Mouse (Mus musculus) megakaryocyte, embryonic 14.5 days (primary cell): Measurements from ENCODE around the gene Mylk2. TPM values are rescaled to one million over a fixed set of nuclear protein-coding genes. Genes with fewer than 3 reads are reported as not detected.
A peak's percentile ranks its signal among the peaks of the same experiment; 100 is the strongest.

Source experiments
- H3K27me3 ChIP-seq: replicated peaks from 2 replicates; pipeline ENCODE3; 2012; ENCODE audit warnings: inconsistent platforms
- H3K36me3 ChIP-seq: replicated peaks from 2 replicates; pipeline ENCODE3; 2012; ENCODE audit warnings: low read length, inconsistent platforms, mixed read lengths
- H3K4me1 ChIP-seq: 2 replicates; pipeline ENCODE4 v1.6.1; 2012; ENCODE audit warnings: inconsistent platforms
- H3K4me3 ChIP-seq: replicated peaks from 2 replicates; pipeline ENCODE3; 2012; ENCODE audit warnings: moderate library complexity, mild to moderate bottlenecking, inconsistent platforms
- H3K9me3 ChIP-seq: 2 replicates; pipeline ENCODE4 v1.6.1; 2012; ENCODE audit warnings: inconsistent platforms
- FLI1 ChIP-seq: IDR thresholded peaks from 2 replicates; pipeline ENCODE4 v1.6.1; 2012; ENCODE audit warnings: low read length, inconsistent platforms, mixed read lengths
- GATA1 ChIP-seq: IDR thresholded peaks from 3 replicates; pipeline ENCODE4 v1.6.1; 2012; ENCODE audit warnings: mixed read lengths, low read length, inconsistent platforms, borderline replicate concordance
- polyA plus RNA-seq: library from polyadenylated mRNA; stranded (reverse); fragments of >175 nt; gene quantifications from 2 replicates; pipeline ENCODE4 v1.2.3, GENCODE M21; 2012; ENCODE audit warnings: low replicate concordance; ENCODE audit not compliant: insufficient read depth

The Mylk2 gene
- polyA plus RNA-seq, 1 experiment = 0.15 TPM

- no peaks in the 10 kb centered on the region for H3K9me3 ChIP-seq
- H3K36me3 ChIP-seq = no peaks in the 10 kb centered on the region
- peaks cover 23% of the 10 kb centered on the region for H3K27me3 ChIP-seq
- no peak overlapping the region for H3K4me3 ChIP-seq
- no peak for TF ChIP-seq GATA1
- TF ChIP-seq FLI1 = no peak
- peaks cover 84% of the 10 kb centered on the region for H3K4me1 ChIP-seq
These were observed 13.4 kb downstream of the Mylk2 start for GRCm38 (mm10) chr2:152924543-152924942.

- TF ChIP-seq FLI1 (peak; percentile 50; the same call in 1 of the 2 replicates), GATA1 (no peak)
- H3K4me1 ChIP-seq = peaks cover 86% of the 10 kb centered on the region
- no peaks in the 10 kb centered on the region for H3K9me3 ChIP-seq
These were observed 14.2 kb downstream of the Mylk2 start for GRCm38 (mm10) chr2:152925189-152925872.

GRCm38 (mm10) chr2:152926896-152927295, 15.7 kb downstream of the Mylk2 start:
- Histone ChIP-seq H3K9me3 (no peaks in the 10 kb centered on the region), H3K27me3 (peaks cover 13% of the 10 kb centered on the region), H3K36me3 (no peaks in the 10 kb centered on the region), H3K4me3 (peak overlapping the region; percentile 82), H3K4me1 (peaks cover 99% of the 10 kb centered on the region)
- TF ChIP-seq FLI1 = no peak

More at GRCm38 (mm10) chr2:152925189-152925872, 14.2 kb downstream of the Mylk2 start:
- no peaks in the 10 kb centered on the region for H3K36me3 ChIP-seq
- peak overlapping the region; percentile 64 for H3K4me3 ChIP-seq
- peaks cover 19% of the 10 kb centered on the region for H3K27me3 ChIP-seq

- Histone ChIP-seq H3K4me1 (peaks cover 99% of the 10 kb centered on the region), H3K4me3 (peak overlapping the region; percentile 82)
- no peak for TF ChIP-seq GATA1
- no peak for TF ChIP-seq FLI1
These were observed 16.2 kb downstream of the Mylk2 start for GRCm38 (mm10) chr2:152927371-152927770.

GRCm38 (mm10) chr2:152928219-152928987, 17.3 kb downstream of the Mylk2 start:
- Histone ChIP-seq H3K27me3 (peaks cover 10% of the 10 kb centered on the region), H3K4me1 (peaks cover 99% of the 10 kb centered on the region)

More at GRCm38 (mm10) chr2:152927371-152927770, 16.2 kb downstream of the Mylk2 start:
- Histone ChIP-seq H3K27me3 (peaks cover 10% of the 10 kb centered on the region), H3K36me3 (no peaks in the 10 kb centered on the region), H3K9me3 (no peaks in the 10 kb centered on the region)

GRCm38 (mm10) chr2:152928988-152929370, 17.8 kb downstream of the Mylk2 start:
- no peak overlapping the region for H3K4me3 ChIP-seq
- H3K36me3 ChIP-seq = no peaks in the 10 kb centered on the region
- H3K27me3 ChIP-seq = peaks cover 6% of the 10 kb centered on the region
- TF ChIP-seq FLI1 (no peak), GATA1 (no peak)
- peaks cover 99% of the 10 kb centered on the region for H3K4me1 ChIP-seq
- H3K9me3 ChIP-seq = no peaks in the 10 kb centered on the region

More at GRCm38 (mm10) chr2:152928219-152928987, 17.3 kb downstream of the Mylk2 start:
- H3K36me3 ChIP-seq = no peaks in the 10 kb centered on the region
- H3K4me3 ChIP-seq = peak overlapping the region; percentile 40
- H3K9me3 ChIP-seq = no peaks in the 10 kb centered on the region
- TF ChIP-seq GATA1 (no peak), FLI1 (no peak)

GRCm38 (mm10) chr2:152930276-152930675, 19.1 kb downstream of the Mylk2 start:
- Histone ChIP-seq H3K4me3 (no peak overlapping the region), H3K4me1 (peaks cover 96% of the 10 kb centered on the region), H3K9me3 (no peaks in the 10 kb centered on the region), H3K36me3 (no peaks in the 10 kb centered on the region), H3K27me3 (peaks cover 8% of the 10 kb centered on the region)
- no peak for TF ChIP-seq FLI1
- no peak for TF ChIP-seq GATA1

- H3K36me3 ChIP-seq = no peaks in the 10 kb centered on the region
- peak overlapping the region; percentile 15 for H3K4me3 ChIP-seq
- H3K27me3 ChIP-seq = peaks cover 21% of the 10 kb centered on the region
- peaks cover 94% of the 10 kb centered on the region for H3K4me1 ChIP-seq
- TF ChIP-seq GATA1 (no peak), FLI1 (no peak)
- H3K9me3 ChIP-seq = no peaks in the 10 kb centered on the region
These were observed 20.5 kb downstream of the Mylk2 start for GRCm38 (mm10) chr2:152931456-152932160.

GRCm38 (mm10) chr2:152933048-152933447, 21.9 kb downstream of the Mylk2 start, which contains the start of gene Foxs1:
Gene Foxs1 (minus strand): TSS chr2:152933208.
- Histone ChIP-seq H3K4me3 (peak within 1 kb of the TSS; percentile 26), H3K27me3 (peaks cover 25% of the 10 kb centered on the region), H3K9me3 (no peaks in the 10 kb centered on the region), H3K4me1 (peaks cover 80% of the 10 kb centered on the region), H3K36me3 (no peaks in the 10 kb centered on the region)
- no peak for TF ChIP-seq GATA1
- TF ChIP-seq FLI1 = no peak

- H3K27me3 ChIP-seq = peaks cover 30% of the 10 kb centered on the region
- peak overlapping the region; percentile 26 for H3K4me3 ChIP-seq
- TF ChIP-seq GATA1 (no peak), FLI1 (no peak)
- no peaks in the 10 kb centered on the region for H3K9me3 ChIP-seq
- peaks cover 78% of the 10 kb centered on the region for H3K4me1 ChIP-seq
- no peaks in the 10 kb centered on the region for H3K36me3 ChIP-seq
These were observed 22.5 kb downstream of the Mylk2 start for GRCm38 (mm10) chr2:152933614-152934013.
